9 mouse cellular contexts compared by ENCODE assay signal in genomic region chr2:168274374-168274935, GRCm38 (mm10). TPM values are rescaled to one million over a fixed set of nuclear protein-coding genes. Genes with fewer than 3 reads are reported as not detected.
A peak's percentile ranks its signal among the peaks of the same experiment; 100 is the strongest.
DNase-seq lines count a peak whose midpoint lies in the region; ATAC-seq and TF ChIP-seq lines count a peak whose summit lies in the region.
"Had no signal": no experiment of that assay in that cellular context is flagged by ENCODE, and none has a peak within 500 bp of the region (broad histone marks: within the 10 kb centered on the region; RNA-seq: fewer than 3 reads in every experiment).

No protein-coding gene starts in this region.

- DNase-seq in heart, adult 8-10 months (ENCODE audit: low spot score), result peak; percentile 24
- peak; percentile 87 for DNase-seq in adrenal gland, postnatal 10 days
- DNase-seq in embryo, embryonic 9.5 days (ENCODE audit: extremely low spot score), result peak; percentile 73
- DNase-seq in limb, embryonic 11.5 days (ENCODE audit: low spot score), result peak; percentile 85
- peak; percentile 57 to 66 for DNase-seq in natural killer cell, adult 2 months (ENCODE audit: low spot score in 2 of 2)
- peak; percentile 55 for DNase-seq in thymus, postnatal 0 days (ENCODE audit: low spot score)

- TF ChIP-seq CTCF in intestine, postnatal 0 days (IDR thresholded peaks at IDR 0.05; ENCODE audit: low read depth), result peak; percentile 90

- H3K4me3 ChIP-seq in heart, embryonic 11.5 days (ENCODE audit: low read depth, low read length), result no peak overlapping the region
- no peak overlapping the region for H3K4me3 ChIP-seq in intestine, postnatal 0 days (ENCODE audit: low read depth, low read length)
- H3K4me3 ChIP-seq in limb, embryonic 11.5 days (ENCODE audit: low read depth, low read length), result no peak overlapping the region
- H3K4me3 ChIP-seq: midbrain, embryonic 12.5 days had no signal

- peaks cover 97% of the 10 kb centered on the region for H3K27me3 ChIP-seq in heart, embryonic 11.5 days (ENCODE audit: control insufficient read depth, insufficient read depth, low read length)
- H3K27me3 ChIP-seq in intestine, postnatal 0 days (replicated peaks; ENCODE audit: control insufficient read depth, insufficient read depth, low read length), result peaks cover 33% of the 10 kb centered on the region
- peaks cover 17% of the 10 kb centered on the region for H3K27me3 ChIP-seq in limb, embryonic 11.5 days (ENCODE audit: control insufficient read depth, insufficient read depth, low read length)

- H3K9ac ChIP-seq in heart, embryonic 11.5 days (ENCODE audit: low read depth, low read length), result no peak overlapping the region
- H3K9ac ChIP-seq in intestine, postnatal 0 days (ENCODE audit: low read depth, low read length), result no peak overlapping the region
- H3K9ac ChIP-seq in limb, embryonic 11.5 days (ENCODE audit: low read length), result no peak overlapping the region
- H3K9ac ChIP-seq: midbrain, embryonic 12.5 days had no signal

- H3K36me3 ChIP-seq in heart, embryonic 11.5 days (ENCODE audit: control insufficient read depth, insufficient read depth, low read length), result no peaks in the 10 kb centered on the region
- no peaks in the 10 kb centered on the region for H3K36me3 ChIP-seq in intestine, postnatal 0 days (ENCODE audit: control insufficient read depth, insufficient read depth)
- no peaks in the 10 kb centered on the region for H3K36me3 ChIP-seq in limb, embryonic 11.5 days (ENCODE audit: control insufficient read depth, insufficient read depth, low read length)
- H3K36me3 ChIP-seq: midbrain, embryonic 12.5 days had no signal

- no peak for ATAC-seq in heart, embryonic 11.5 days (replicated peaks; ENCODE audit: insufficient number of reproducible peaks, low FRiP score, low TSS enrichment)
- ATAC-seq in intestine, postnatal 0 days, result no peak
- ATAC-seq in limb, embryonic 11.5 days (ENCODE audit: insufficient number of reproducible peaks, low FRiP score, low TSS enrichment, low read depth), result no peak

- H3K4me1 ChIP-seq in heart, embryonic 11.5 days (ENCODE audit: control insufficient read depth, insufficient read depth, low read length), result no peaks in the 10 kb centered on the region
- H3K4me1 ChIP-seq in intestine, postnatal 0 days (replicated peaks; ENCODE audit: control insufficient read depth, insufficient read depth, low read length), result no peaks in the 10 kb centered on the region
- peaks cover 5% of the 10 kb centered on the region; the same call in 1 of the 2 replicates for H3K4me1 ChIP-seq in limb, embryonic 11.5 days (ENCODE audit: control insufficient read depth, insufficient read depth, low read length)

- H3K27ac ChIP-seq in heart, embryonic 11.5 days (ENCODE audit: low read depth, low read length), result no peak overlapping the region
- no peak overlapping the region for H3K27ac ChIP-seq in intestine, postnatal 0 days (ENCODE audit: low read depth, low read length)
- H3K27ac ChIP-seq in limb, embryonic 11.5 days (replicated peaks; ENCODE audit: low read depth, low read length), result no peak overlapping the region
- H3K27ac ChIP-seq: midbrain, embryonic 12.5 days had no signal

- no peak overlapping the region for H3K4me2 ChIP-seq in heart, embryonic 11.5 days
- no peak overlapping the region for H3K4me2 ChIP-seq in intestine, postnatal 0 days (replicated peaks; ENCODE audit: low read depth)
- no peak overlapping the region for H3K4me2 ChIP-seq in limb, embryonic 11.5 days (ENCODE audit: low read depth, severe bottlenecking)
- H3K4me2 ChIP-seq: midbrain, embryonic 12.5 days had no signal

- H3K9me3 ChIP-seq in heart, embryonic 11.5 days (replicated peaks; ENCODE audit: control insufficient read depth, low read length), result no peaks in the 10 kb centered on the region
- H3K9me3 ChIP-seq in intestine, postnatal 0 days (ENCODE audit: control insufficient read depth), result no peaks in the 10 kb centered on the region
- no peaks in the 10 kb centered on the region for H3K9me3 ChIP-seq in limb, embryonic 11.5 days (ENCODE audit: control insufficient read depth, low read length)
- H3K9me3 ChIP-seq: midbrain, embryonic 12.5 days had no signal

- WGBS in heart, embryonic 11.5 days (ENCODE audit: insufficient replicate concordance), result 6% methylated on average over 11 of the region's 11 CpGs
- WGBS in intestine, postnatal 0 days, result 7% methylated on average over 11 of the region's 11 CpGs
- 10% methylated on average over 11 of the region's 11 CpGs for WGBS in limb, embryonic 11.5 days

RNA-seq across cellular contexts. Expression of gene Kcng1, which starts 7.1 kb away (rescaled TPM):
- not detected for total RNA-seq in heart, adult 8-10 months (2022)
- 1.1 and 1.2 TPM in 2 replicates for polyA plus RNA-seq in heart, embryonic 11.5 days (2014; fragmentation: Nextera tagmentation; extraction: Ambion mirVana)
- under 1 TPM in 1 of 2 experiments, not detected in 1; 0.06 TPM for total RNA-seq in adrenal gland, postnatal 10 days (2021)
- 1.8 and 1.9 TPM in 2 replicates for polyA plus RNA-seq in intestine, postnatal 0 days (2015; fragmentation: Nextera tagmentation; extraction: Ambion mirVana)
- 0.71 and 0.76 TPM in 2 replicates for polyA plus RNA-seq in limb, embryonic 11.5 days (2014; fragmentation: Nextera tagmentation; extraction: Ambion mirVana)
- polyA plus RNA-seq in thymus, postnatal 0 days (2015; fragmentation: Nextera tagmentation; extraction: Ambion mirVana), result not detected in 2 replicates

RNA-seq across cellular contexts. Expression of gene Mocs3, which starts 44.0 kb away (rescaled TPM):
- total RNA-seq in heart, adult 8-10 months (2022), result 1 to 10 TPM; 7.3 to 9.7 (median 7.8) TPM
- polyA plus RNA-seq in heart, embryonic 11.5 days (2014; fragmentation: Nextera tagmentation; extraction: Ambion mirVana), result 4.1 and 4.5 TPM in 2 replicates
- total RNA-seq in adrenal gland, postnatal 10 days (2021), result 10 to 100 TPM; 10.1 to 15.2 TPM
- 6.6 and 7.3 TPM in 2 replicates for polyA plus RNA-seq in intestine, postnatal 0 days (2015; fragmentation: Nextera tagmentation; extraction: Ambion mirVana)
- polyA plus RNA-seq in limb, embryonic 11.5 days (2014; fragmentation: Nextera tagmentation; extraction: Ambion mirVana), result 7.0 and 8.9 TPM in 2 replicates
- 9.3 and 11.4 TPM in 2 replicates for polyA plus RNA-seq in thymus, postnatal 0 days (2015; fragmentation: Nextera tagmentation; extraction: Ambion mirVana)

RNA-seq across cellular contexts. Expression of gene Dpm1, which starts 44.1 kb away (rescaled TPM):
- 10 to 100 TPM; 63.2 to 95.5 (median 78.2) TPM for total RNA-seq in heart, adult 8-10 months (2022)
- 74.5 and 85.1 TPM in 2 replicates for polyA plus RNA-seq in heart, embryonic 11.5 days (2014; fragmentation: Nextera tagmentation; extraction: Ambion mirVana)
- 100 to 1,000 TPM; 102 to 112 TPM for total RNA-seq in adrenal gland, postnatal 10 days (2021)
- 130 and 131 TPM in 2 replicates for polyA plus RNA-seq in intestine, postnatal 0 days (2015; fragmentation: Nextera tagmentation; extraction: Ambion mirVana)
- polyA plus RNA-seq in limb, embryonic 11.5 days (2014; fragmentation: Nextera tagmentation; extraction: Ambion mirVana), result 51.3 and 54.7 TPM in 2 replicates
- polyA plus RNA-seq in thymus, postnatal 0 days (2015; fragmentation: Nextera tagmentation; extraction: Ambion mirVana), result 143 and 144 TPM in 2 replicates

RNA-seq across cellular contexts. Expression of gene Gm20716, which starts 44.3 kb away (rescaled TPM):
- total RNA-seq in heart, adult 8-10 months (2022), result 10 to 100 TPM; 16.1 to 23.2 (median 19.1) TPM
- 17.2 and 19.4 TPM in 2 replicates for polyA plus RNA-seq in heart, embryonic 11.5 days (2014; fragmentation: Nextera tagmentation; extraction: Ambion mirVana)
- total RNA-seq in adrenal gland, postnatal 10 days (2021), result 10 to 100 TPM; 21.9 to 24.6 TPM
- 4.8 and 5.2 TPM in 2 replicates for polyA plus RNA-seq in intestine, postnatal 0 days (2015; fragmentation: Nextera tagmentation; extraction: Ambion mirVana)
- polyA plus RNA-seq in limb, embryonic 11.5 days (2014; fragmentation: Nextera tagmentation; extraction: Ambion mirVana), result 27.8 and 28.5 TPM in 2 replicates
- polyA plus RNA-seq in thymus, postnatal 0 days (2015; fragmentation: Nextera tagmentation; extraction: Ambion mirVana), result 10.4 and 15.3 TPM in 2 replicates

Comparison
In these comparisons a context has a peak if more than half of its experiments do, and no peak if none do; other contexts are left out.
1. DNase-seq: peak in every context shown above with its lines; median percentile 87 in adrenal gland, postnatal 10 days; 85 in limb, embryonic 11.5 days; 73 in embryo, embryonic 9.5 days; 62 in natural killer cell, adult 2 months; 55 in thymus, postnatal 0 days; 24 in heart, adult 8-10 months.